Mouse (Mus musculus) left cerebral cortex, adult 8-10 months (tissue): ENCODE measurements around the gene Nuak1. TPM values are rescaled to one million over a fixed set of nuclear protein-coding genes. Genes with fewer than 3 reads are reported as not detected.

ENCODE experiments used
- DNase-seq, 2 experiments: peaks; one replicate each; pipeline ENCODE4 v3.0.0; 2022; ENCODE audit warnings: low spot score in 2 of 2
- total RNA-seq, 4 experiments: library from RNA; stranded (reverse); gene quantifications; 2 replicates each; pipeline ENCODE4 v1.2.4; 2022

Gene Nuak1
- total RNA-seq, 4 experiments from 2014 or later = 53.0 to 67.6 (median 60.4) TPM

DNA sequence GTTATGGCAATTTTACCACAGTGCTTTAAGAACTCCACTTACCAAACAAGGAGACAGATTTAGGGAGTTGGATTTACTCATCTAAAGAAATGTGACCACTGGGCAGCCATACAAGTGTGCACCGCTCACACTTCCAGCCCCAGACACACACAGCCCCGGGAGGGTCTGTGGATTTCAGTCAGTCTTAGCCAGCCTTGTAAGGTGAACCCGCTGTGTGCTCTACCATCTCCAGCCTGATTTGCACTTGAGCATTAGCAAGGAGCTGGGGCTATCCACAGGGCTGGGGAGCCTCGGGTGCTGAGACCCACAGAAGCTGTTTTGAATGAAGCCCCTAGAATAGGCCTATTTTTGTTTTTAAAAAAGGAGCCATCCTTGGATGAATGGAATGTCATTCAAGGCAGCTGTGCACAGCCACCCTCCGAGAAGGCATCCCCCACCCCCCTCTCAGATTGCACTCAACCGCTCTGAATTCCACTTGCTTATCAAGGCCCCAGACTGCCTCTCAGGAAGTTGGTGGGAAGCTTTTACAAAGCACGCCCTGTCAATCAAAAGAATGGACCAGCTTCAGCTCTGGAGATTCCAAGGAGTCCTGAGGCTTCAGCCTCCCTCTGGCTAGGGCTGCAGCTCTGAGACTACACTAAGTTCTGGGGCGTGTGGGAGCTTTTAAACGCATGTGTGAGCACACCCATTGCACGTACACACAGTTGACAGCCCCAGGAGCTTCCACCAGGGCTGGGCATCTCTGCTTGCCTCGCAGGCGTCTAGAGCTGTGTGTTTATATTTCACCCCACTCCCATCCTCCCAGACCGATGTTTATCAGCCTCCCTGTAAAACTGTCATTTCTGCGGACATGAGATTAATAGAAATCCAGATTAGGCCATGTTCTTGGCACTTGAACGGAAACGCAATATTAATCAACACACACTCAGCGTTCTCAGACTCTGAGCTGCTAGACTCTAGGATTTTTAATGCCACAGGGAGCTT, 57.2 kb downstream of the Nuak1 start:
- DNase-seq = no peak

- no peak for DNase-seq
These were observed 59.1 kb downstream of the Nuak1 start for GRCm38 (mm10) chr10:84381276-84381798.

DNA sequence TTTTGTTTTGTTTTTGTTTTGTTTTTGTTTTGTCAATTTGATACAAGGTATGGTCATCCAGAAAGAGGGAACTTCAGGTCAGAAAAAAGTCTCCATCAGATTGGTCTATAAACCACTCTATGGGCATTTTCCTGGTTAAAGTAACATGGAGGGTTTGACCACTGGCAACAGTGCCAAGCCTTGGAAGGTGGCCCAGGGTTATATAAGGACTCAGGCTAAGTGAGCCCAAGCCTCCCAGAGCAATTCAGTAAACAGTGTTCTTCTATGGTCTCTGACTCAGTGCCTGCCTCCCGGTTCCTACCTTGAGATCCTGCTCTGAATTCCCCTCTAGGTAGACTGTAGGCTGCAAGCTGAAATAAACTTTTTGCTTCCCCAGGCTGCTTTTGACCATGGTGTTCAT, 61.0 kb downstream of the Nuak1 start:
- DNase-seq = no peak

DNA sequence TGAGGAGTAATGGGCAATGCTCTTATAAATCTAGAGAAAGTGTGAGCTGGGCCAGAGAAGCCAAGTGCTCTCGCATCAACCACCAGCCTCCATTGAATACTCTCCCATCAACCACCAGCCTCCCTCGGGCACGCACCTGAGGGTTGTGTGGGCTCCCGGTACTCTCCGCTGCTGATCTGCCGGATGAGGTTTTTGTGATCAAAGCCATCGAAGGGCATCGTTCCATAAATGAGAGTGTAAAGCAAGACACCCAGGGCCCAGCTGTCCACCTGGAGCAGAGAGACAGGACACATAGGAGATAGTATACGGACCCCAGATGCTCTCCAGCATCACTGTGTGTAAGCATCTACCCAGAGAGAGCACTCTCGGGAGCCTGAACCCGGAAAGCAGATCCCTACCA, 62.4 kb downstream of the Nuak1 start:
- no peak for DNase-seq

- DNase-seq = no peak
These were observed 64.1 kb downstream of the Nuak1 start for GRCm38 (mm10) chr10:84376346-84376745.

GRCm38 (mm10) chr10:84374996-84375395, 65.4 kb downstream of the Nuak1 start:
- no peak for DNase-seq

- DNase-seq = no peak
These were observed 66.9 kb downstream of the Nuak1 start for GRCm38 (mm10) chr10:84373476-84373875.

DNA sequence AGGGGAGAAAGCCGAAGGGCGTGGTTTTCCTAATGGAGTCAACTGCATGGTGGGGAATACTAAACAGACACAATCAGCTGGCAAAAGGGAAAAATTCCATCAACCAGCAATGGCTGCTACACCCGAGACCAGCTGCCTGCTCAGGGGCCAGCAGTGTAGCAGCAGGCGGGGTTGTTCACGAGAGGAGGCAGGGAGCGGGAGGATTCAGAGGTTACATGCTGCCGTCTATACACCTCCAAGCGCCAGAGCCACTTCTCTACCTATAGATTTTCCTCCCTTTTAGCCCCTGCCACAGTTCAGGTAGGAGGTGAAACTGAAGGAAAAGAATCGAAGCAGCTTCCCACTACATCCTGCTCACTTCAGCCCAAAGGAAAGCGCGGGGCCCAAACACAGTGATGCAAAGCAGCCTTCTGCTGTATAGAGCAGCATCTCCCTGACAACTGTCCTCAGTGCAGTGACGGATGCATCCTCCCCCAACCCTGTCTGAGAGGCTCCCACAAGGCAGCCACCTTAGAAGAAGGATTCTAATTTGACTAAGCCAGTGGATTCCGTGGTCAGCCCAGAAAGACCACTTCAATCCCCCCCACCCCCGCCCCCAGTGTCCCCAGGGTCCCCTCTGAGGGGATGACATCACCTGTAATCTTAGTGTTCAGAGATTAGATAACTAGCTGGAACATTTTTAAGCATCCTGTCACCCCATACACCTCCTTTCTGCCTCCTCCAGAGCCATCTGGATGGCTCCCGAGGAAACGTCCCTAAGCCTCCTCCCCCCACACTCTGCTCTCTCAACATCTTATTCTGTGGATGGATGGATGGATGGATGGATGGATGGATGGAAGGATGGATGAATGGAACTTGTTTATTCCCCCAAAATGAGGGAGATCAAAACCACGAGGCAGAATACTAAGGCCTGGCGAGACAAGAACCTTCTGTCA, 68.0 kb downstream of the Nuak1 start:
- DNase-seq = peak in 1 of 2 experiments; percentile 83

- no peak for DNase-seq
These were observed 68.7 kb downstream of the Nuak1 start for GRCm38 (mm10) chr10:84371681-84372160.

- DNase-seq = no peak
These were observed 69.2 kb downstream of the Nuak1 start for GRCm38 (mm10) chr10:84371230-84371629.

DNA sequence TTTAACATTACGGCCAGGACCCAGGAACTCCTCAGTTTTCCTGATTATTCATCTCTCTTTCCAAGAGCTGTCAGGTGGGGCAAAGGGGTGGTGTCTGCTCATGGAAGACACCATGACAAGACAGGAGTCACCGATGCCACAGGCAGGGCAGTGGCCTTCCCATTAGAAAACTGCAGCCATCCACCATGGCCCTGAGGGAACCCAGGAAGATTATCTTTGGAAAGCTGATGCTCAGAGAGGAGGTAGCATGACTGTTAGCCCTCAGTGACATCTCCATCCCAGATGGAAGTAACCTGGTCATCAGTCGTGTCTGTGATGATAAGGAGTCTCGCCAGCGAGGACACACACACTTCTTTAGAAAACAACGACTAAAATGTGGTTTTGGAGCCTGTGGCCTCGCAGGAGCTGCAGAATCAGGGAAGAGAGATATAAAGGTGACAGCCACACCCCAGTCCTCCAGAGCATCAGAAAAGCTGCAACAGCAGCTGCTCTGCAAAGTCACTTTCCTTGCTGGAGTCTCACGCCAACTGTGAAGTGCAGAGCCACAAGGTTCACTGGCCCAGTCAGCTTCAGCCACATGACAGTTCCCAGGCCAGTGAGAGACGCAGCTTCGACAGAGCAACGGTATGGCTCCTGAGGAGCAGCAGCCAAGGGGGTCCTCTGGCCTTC, 70.6 kb downstream of the Nuak1 start:
- DNase-seq = no peak

GRCm38 (mm10) chr10:84368185-84368584, 72.2 kb downstream of the Nuak1 start:
- DNase-seq = no peak

- no peak for DNase-seq
These were observed 75.1 kb downstream of the Nuak1 start for GRCm38 (mm10) chr10:84365166-84365865.

DNA sequence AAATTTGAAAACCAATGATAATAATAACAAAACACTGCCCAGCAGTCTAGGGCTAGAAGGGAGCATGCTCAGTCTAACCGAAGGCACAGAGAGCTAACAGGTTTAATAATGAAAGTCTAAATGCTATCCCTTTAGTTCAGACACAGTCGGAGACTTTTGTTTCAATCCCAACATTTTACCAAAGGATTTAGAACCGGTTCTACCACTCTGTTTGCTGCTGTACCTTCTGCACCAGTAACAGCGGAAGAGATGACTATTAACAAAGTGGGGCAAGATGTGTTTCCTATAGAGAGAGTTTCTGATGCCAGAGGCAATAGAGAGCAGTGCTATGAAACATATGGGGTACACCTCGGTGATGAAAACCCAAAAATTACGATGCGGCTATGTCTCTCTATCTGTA, 76.6 kb downstream of the Nuak1 start:
- DNase-seq = no peak

- DNase-seq = no peak
These were observed 79.4 kb downstream of the Nuak1 start for GRCm38 (mm10) chr10:84360953-84361352.

DNA sequence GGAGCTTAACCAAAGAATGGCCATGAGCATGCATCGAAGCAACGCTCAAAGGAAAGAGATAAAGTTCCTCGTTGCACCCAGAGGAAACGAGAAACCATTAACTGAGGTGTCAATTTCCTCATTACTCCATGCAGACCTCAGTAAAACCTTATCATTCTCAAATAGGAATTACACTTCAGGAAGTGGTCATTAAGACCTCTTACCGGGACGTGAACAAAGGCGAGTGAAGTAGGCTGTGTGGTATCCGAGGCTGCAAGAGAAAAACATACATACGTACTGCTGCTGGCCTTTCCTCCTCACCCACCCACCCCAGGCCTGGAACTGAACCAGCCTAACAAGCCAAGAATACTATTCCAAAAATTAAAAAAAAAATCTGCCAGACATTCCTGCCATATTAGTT, 80.0 kb downstream of the Nuak1 start:
- no peak for DNase-seq

- no peak for DNase-seq
These were observed 81.7 kb downstream of the Nuak1 start for GRCm38 (mm10) chr10:84358738-84359120.

GRCm38 (mm10) chr10:84357997-84358737, 82.2 kb downstream of the Nuak1 start:
- DNase-seq = peak in 1 of 2 experiments; percentile 93

DNA sequence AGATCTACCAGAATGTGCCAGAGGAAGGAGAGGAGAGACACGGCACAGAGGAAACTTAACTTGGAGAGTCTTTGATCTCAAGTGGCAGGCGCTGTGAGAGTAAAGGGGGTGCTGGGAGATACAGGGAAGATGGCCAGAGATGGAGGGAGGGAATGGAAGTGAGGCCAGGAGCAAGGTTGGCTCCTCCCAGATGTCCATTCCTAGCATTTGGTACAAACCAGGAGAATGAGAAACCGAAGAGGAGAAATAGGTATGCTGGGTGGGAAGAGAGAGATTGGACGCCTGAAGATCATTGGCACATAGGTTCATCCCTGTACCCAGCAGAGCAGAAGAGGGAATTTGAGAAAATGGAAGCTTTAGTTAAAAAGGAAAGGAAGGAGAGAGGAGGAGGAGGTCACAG, 82.8 kb downstream of the Nuak1 start:
- DNase-seq = no peak

- DNase-seq = peak in 1 of 2 experiments; percentile 78
These were observed 86.1 kb downstream of the Nuak1 start for GRCm38 (mm10) chr10:84354323-84354722.
